Mouse (Mus musculus): Measurements from ENCODE around the gene Prss12.

Prss12 gene

GRCm38 (mm10) chr3:123446708-123447537, at the start of gene Prss12:
TSS of gene Prss12 (plus strand) at chr3:123446913.
- DNase-seq: peak; percentile 63

GRCm38 (mm10) chr3:123397562-123398481, 48.9 kb upstream of the Prss12 start:
- no peak for DNase-seq

GRCm38 (mm10) chr3:123404945-123405344, 41.8 kb upstream of the Prss12 start:
- DNase-seq: no peak

- DNase-seq: no peak
These were observed 34.7 kb upstream of the Prss12 start for GRCm38 (mm10) chr3:123411821-123412578.

GRCm38 (mm10) chr3:123413173-123413572, 33.5 kb upstream of the Prss12 start:
- DNase-seq: no peak

GRCm38 (mm10) chr3:123425647-123426046, 21.1 kb upstream of the Prss12 start:
- DNase-seq: peak; percentile 19

GRCm38 (mm10) chr3:123428005-123428404, 18.7 kb upstream of the Prss12 start:
- DNase-seq: no peak

GRCm38 (mm10) chr3:123429597-123430458, 16.9 kb upstream of the Prss12 start:
- no peak for DNase-seq

- DNase-seq: no peak
These were observed 14.6 kb upstream of the Prss12 start for GRCm38 (mm10) chr3:123431951-123432674.

GRCm38 (mm10) chr3:123433362-123433761, 13.4 kb upstream of the Prss12 start:
- DNase-seq: no peak

GRCm38 (mm10) chr3:123437608-123438007, 9.1 kb upstream of the Prss12 start:
- no peak for DNase-seq

GRCm38 (mm10) chr3:123440490-123440889, 6.2 kb upstream of the Prss12 start:
- no peak for DNase-seq

GRCm38 (mm10) chr3:123444466-123444865, 2.2 kb upstream of the Prss12 start:
- no peak for DNase-seq

- no peak for DNase-seq
These were observed 886 bp downstream of the Prss12 start for GRCm38 (mm10) chr3:123447538-123448059.

GRCm38 (mm10) chr3:123448096-123448495, 1.4 kb downstream of the Prss12 start:
- no peak for DNase-seq

- DNase-seq: no peak
These were observed 3.4 kb downstream of the Prss12 start for GRCm38 (mm10) chr3:123450107-123450506.

- DNase-seq: no peak
These were observed 6.2 kb downstream of the Prss12 start for GRCm38 (mm10) chr3:123452904-123453303.

GRCm38 (mm10) chr3:123459492-123459891, 12.8 kb downstream of the Prss12 start:
- DNase-seq: no peak

GRCm38 (mm10) chr3:123460436-123460835, 13.7 kb downstream of the Prss12 start:
- DNase-seq: no peak

- no peak for DNase-seq
These were observed 15.6 kb downstream of the Prss12 start for GRCm38 (mm10) chr3:123462264-123462663.

GRCm38 (mm10) chr3:123476833-123477232, 30.1 kb downstream of the Prss12 start:
- no peak for DNase-seq

Data from layer of hippocampus, adult 9-11 months (tissue).